Mouse (Mus musculus) MEL (cell line): ENCODE measurements around the gene Ryr2.

Experiments used
- CTCF ChIP-seq, 3 experiments: IDR thresholded peaks in 2 of 3; conservative IDR thresholded peaks in 1 of 3; 2 replicates each; pipeline ENCODE4 v1.5.1; 2011 to 2012; ENCODE audit warnings: low read length in 3 of 3, low read depth in 2 of 3, mild to moderate bottlenecking in 2 of 3, improper control_type of control experiment in 1 of 3, inconsistent platforms in 1 of 3, mixed read lengths in 1 of 3, moderate library complexity in 1 of 3; ENCODE audit not compliant: control insufficient read depth in 1 of 3, insufficient read depth in 1 of 3, poor library complexity in 1 of 3, severe bottlenecking in 1 of 3
- POLR2A ChIP-seq, 2 experiments: IDR thresholded peaks; 2 replicates each; pipeline ENCODE4 v1.6.1; 2011 to 2012; ENCODE audit warnings: low read length in 2 of 2, mild to moderate bottlenecking in 2 of 2, control low read depth in 1 of 2, improper control_type of control experiment in 1 of 2, low read depth in 1 of 2, moderate library complexity in 1 of 2; ENCODE audit not compliant: control insufficient read depth in 1 of 2, insufficient read depth in 1 of 2, poor library complexity in 1 of 2

DNA sequence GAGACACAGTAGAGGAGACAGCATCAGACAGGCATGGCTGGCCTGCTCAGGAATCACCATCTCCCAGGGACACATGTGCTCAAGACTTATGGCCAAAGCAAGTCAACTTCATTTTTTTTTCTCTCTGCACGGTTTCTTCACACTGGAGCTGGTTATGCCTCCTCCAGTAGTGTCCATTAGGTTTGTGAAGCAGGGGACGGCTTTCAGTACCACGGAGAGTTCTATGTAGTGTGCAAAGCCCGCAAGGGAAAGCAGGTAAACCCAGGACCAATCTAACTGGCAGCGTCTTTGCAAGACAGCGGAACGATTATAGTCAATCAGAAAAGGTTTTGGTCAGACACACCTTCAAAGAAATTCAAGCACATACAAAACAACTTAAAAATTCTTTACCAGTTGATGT, 560.9 kb downstream of the Ryr2 start:
- TF ChIP-seq CTCF (IDR thresholded peaks at IDR 0.05 in 2 of 3, conservative IDR thresholded peaks at IDR 0.05 in 1 of 3; ENCODE audit: control insufficient read depth in 1 of 3, insufficient read depth in 1 of 3, low read depth in 2 of 3, low read length in 3 of 3, poor library complexity in 1 of 3, severe bottlenecking in 1 of 3) (no peak), POLR2A (IDR thresholded peaks at IDR 0.05; ENCODE audit: control insufficient read depth in 1 of 2, insufficient read depth in 1 of 2, low read depth in 1 of 2, low read length in 2 of 2, poor library complexity in 1 of 2) (no peak)
